Mouse (Mus musculus): ENCODE measurements at regions not wholly inside any gene's neighbourhood (a gene's known extent, or its start where the extent isn't known, plus 50 kb on each side); places are given as distances from the start of the nearest gene placed in this dataset.

GRCm38 (mm10) chr11:114571144-114571869, 97.0 kb upstream of the Rpl38 start:
- Histone ChIP-seq H3K27ac (replicated peaks) (no peak overlapping the region; the same call in 1 of the 2 replicates), H3K4me1 (peaks cover 32% of the 10 kb centered on the region), H3K27me3 (ENCODE audit: low read depth, poor library complexity, severe bottlenecking) (peaks cover 51% of the 10 kb centered on the region), H3K4me3 (no peak overlapping the region), H3K36me3 (no peaks in the 10 kb centered on the region), H3K9me3 (replicated peaks) (peaks cover 8% of the 10 kb centered on the region; the same call in 1 of the 2 replicates)
- WGBS = 49% methylated on average over 20 of the region's 20 CpGs
- DNase-seq (ENCODE audit: low spot score) = no peak

- H3K4me1 ChIP-seq = peaks cover 32% of the 10 kb centered on the region
- H3K9me3 ChIP-seq (replicated peaks) = peaks cover 3% of the 10 kb centered on the region; the same call in 1 of the 2 replicates
- WGBS = 89% methylated on average over 5 of the region's 5 CpGs
- H3K36me3 ChIP-seq = no peaks in the 10 kb centered on the region
- peaks cover 51% of the 10 kb centered on the region for H3K27me3 ChIP-seq (ENCODE audit: low read depth, poor library complexity, severe bottlenecking)
- no peak for DNase-seq (ENCODE audit: low spot score)
- H3K27ac ChIP-seq (replicated peaks) = no peak overlapping the region
- no peak overlapping the region for H3K4me3 ChIP-seq
Observed at GRCm38 (mm10) chr11:114570076-114570475, 98.2 kb upstream of the Rpl38 start.

- no peaks in the 10 kb centered on the region for H3K36me3 ChIP-seq
- peaks cover 32% of the 10 kb centered on the region for H3K4me1 ChIP-seq
- WGBS = 4% methylated on average over 21 of the region's 21 CpGs
- H3K27me3 ChIP-seq (ENCODE audit: low read depth, poor library complexity, severe bottlenecking) = peaks cover 51% of the 10 kb centered on the region
- H3K27ac ChIP-seq (replicated peaks) = peak overlapping the region; percentile 57
- DNase-seq (ENCODE audit: low spot score) = peak; percentile 44
- peaks cover 12% of the 10 kb centered on the region; the same call in 1 of the 2 replicates for H3K9me3 ChIP-seq (replicated peaks)
- H3K4me3 ChIP-seq = peak overlapping the region; percentile 29; the same call in 1 of the 2 replicates
Observed at GRCm38 (mm10) chr11:114567814-114568800, 100.2 kb upstream of the Rpl38 start.

GRCm38 (mm10) chr11:114567045-114567780, 101.1 kb upstream of the Rpl38 start:
- peak; percentile 18 for DNase-seq (ENCODE audit: low spot score)
- H3K9me3 ChIP-seq (replicated peaks) = peaks cover 12% of the 10 kb centered on the region; the same call in 1 of the 2 replicates
- H3K4me3 ChIP-seq = peak overlapping the region; percentile 29; the same call in 1 of the 2 replicates
- H3K4me1 ChIP-seq = peaks cover 32% of the 10 kb centered on the region
- no peak overlapping the region; the same call in 1 of the 2 replicates for H3K27ac ChIP-seq (replicated peaks)
- H3K27me3 ChIP-seq (ENCODE audit: low read depth, poor library complexity, severe bottlenecking) = peaks cover 53% of the 10 kb centered on the region
- H3K36me3 ChIP-seq = no peaks in the 10 kb centered on the region
- WGBS = 6% methylated on average over 20 of the region's 20 CpGs

GRCm38 (mm10) chr11:114564949-114565348, 103.4 kb upstream of the Rpl38 start:
- Histone ChIP-seq H3K4me1 (peaks cover 42% of the 10 kb centered on the region), H3K4me3 (no peak overlapping the region), H3K36me3 (no peaks in the 10 kb centered on the region), H3K27ac (replicated peaks) (no peak overlapping the region), H3K27me3 (ENCODE audit: low read depth, poor library complexity, severe bottlenecking) (peaks cover 57% of the 10 kb centered on the region), H3K9me3 (replicated peaks) (peaks cover 12% of the 10 kb centered on the region; the same call in 1 of the 2 replicates)
- 94% methylated on average over 2 of the region's 2 CpGs for WGBS
- DNase-seq (ENCODE audit: low spot score) = no peak

- Histone ChIP-seq H3K27ac (replicated peaks) (no peak overlapping the region), H3K4me3 (no peak overlapping the region), H3K27me3 (ENCODE audit: low read depth, poor library complexity, severe bottlenecking) (peaks cover 49% of the 10 kb centered on the region), H3K36me3 (no peaks in the 10 kb centered on the region), H3K4me1 (peaks cover 44% of the 10 kb centered on the region), H3K9me3 (replicated peaks) (peaks cover 12% of the 10 kb centered on the region; the same call in 1 of the 2 replicates)
- 90% methylated on average over 9 of the region's 9 CpGs for WGBS
- no peak for DNase-seq (ENCODE audit: low spot score)
Observed at GRCm38 (mm10) chr11:114563172-114563571, 105.2 kb upstream of the Rpl38 start.

GRCm38 (mm10) chr11:114554576-114554975, 113.7 kb upstream of the Rpl38 start:
- Histone ChIP-seq H3K36me3 (no peaks in the 10 kb centered on the region), H3K27ac (replicated peaks) (0 out of 2 replicates have a peak overlapping the region, but pooled peaks have one; percentile 33), H3K27me3 (ENCODE audit: low read depth, poor library complexity, severe bottlenecking) (0 out of 2 replicates have a peak, but pooled peaks cover 6% of the 10 kb centered on the region), H3K4me3 (no peak overlapping the region), H3K9me3 (replicated peaks) (no peaks in the 10 kb centered on the region), H3K4me1 (peaks cover 11% of the 10 kb centered on the region)
- WGBS = 63% methylated on average over 5 of the region's 5 CpGs
- no peak for DNase-seq (ENCODE audit: low spot score)

- no peaks in the 10 kb centered on the region for H3K36me3 ChIP-seq
- no peak overlapping the region for H3K4me3 ChIP-seq
- peaks cover 11% of the 10 kb centered on the region for H3K4me1 ChIP-seq
- H3K27me3 ChIP-seq (ENCODE audit: low read depth, poor library complexity, severe bottlenecking) = 0 out of 2 replicates have a peak, but pooled peaks cover under 1% of the 10 kb centered on the region
- no peaks in the 10 kb centered on the region for H3K9me3 ChIP-seq (replicated peaks)
- WGBS = 69% methylated on average over 13 of the region's 13 CpGs
- DNase-seq (ENCODE audit: low spot score) = no peak
- 0 out of 2 replicates have a peak overlapping the region, but pooled peaks have one; percentile 33 for H3K27ac ChIP-seq (replicated peaks)
Observed at GRCm38 (mm10) chr11:114553992-114554391, 114.3 kb upstream of the Rpl38 start.

- Histone ChIP-seq H3K4me3 (no peak overlapping the region), H3K36me3 (no peaks in the 10 kb centered on the region), H3K4me1 (peaks cover 11% of the 10 kb centered on the region), H3K27ac (replicated peaks) (no peak overlapping the region), H3K9me3 (replicated peaks) (no peaks in the 10 kb centered on the region), H3K27me3 (ENCODE audit: low read depth, poor library complexity, severe bottlenecking) (no peaks in the 10 kb centered on the region)
- 88% methylated on average over 7 of the region's 7 CpGs for WGBS
- no peak for DNase-seq (ENCODE audit: low spot score)
Observed at GRCm38 (mm10) chr11:114552176-114552575, 116.1 kb upstream of the Rpl38 start.

- H3K9me3 ChIP-seq (replicated peaks) = no peaks in the 10 kb centered on the region
- H3K4me3 ChIP-seq = no peak overlapping the region
- no peak overlapping the region for H3K27ac ChIP-seq (replicated peaks)
- peaks cover 9% of the 10 kb centered on the region for H3K4me1 ChIP-seq
- DNase-seq (ENCODE audit: low spot score) = no peak
- H3K36me3 ChIP-seq = no peaks in the 10 kb centered on the region
- 89% methylated on average over 4 of the region's 4 CpGs for WGBS
- H3K27me3 ChIP-seq (ENCODE audit: low read depth, poor library complexity, severe bottlenecking) = no peaks in the 10 kb centered on the region
Observed at GRCm38 (mm10) chr11:114551262-114551661, 117.1 kb upstream of the Rpl38 start.

GRCm38 (mm10) chr11:114548658-114549057, 119.7 kb upstream of the Rpl38 start:
- Histone ChIP-seq H3K4me3 (no peak overlapping the region), H3K27me3 (ENCODE audit: low read depth, poor library complexity, severe bottlenecking) (no peaks in the 10 kb centered on the region), H3K4me1 (peaks cover 22% of the 10 kb centered on the region), H3K27ac (replicated peaks) (no peak overlapping the region), H3K36me3 (no peaks in the 10 kb centered on the region), H3K9me3 (replicated peaks) (no peaks in the 10 kb centered on the region)
- WGBS = 84% methylated on average over 5 of the region's 5 CpGs
- no peak for DNase-seq (ENCODE audit: low spot score)

- Histone ChIP-seq H3K36me3 (no peaks in the 10 kb centered on the region), H3K4me3 (no peak overlapping the region), H3K27ac (replicated peaks) (no peak overlapping the region), H3K4me1 (peaks cover 32% of the 10 kb centered on the region), H3K27me3 (ENCODE audit: low read depth, poor library complexity, severe bottlenecking) (no peaks in the 10 kb centered on the region), H3K9me3 (replicated peaks) (peaks cover 12% of the 10 kb centered on the region; the same call in 1 of the 2 replicates)
- DNase-seq (ENCODE audit: low spot score) = no peak
- 76% methylated on average over 3 of the region's 3 CpGs for WGBS
Observed at GRCm38 (mm10) chr11:114544212-114544611, 124.1 kb upstream of the Rpl38 start.

Measured in midbrain, embryonic 10.5 days (tissue).